Mouse (Mus musculus): ENCODE measurements around the gene Ablim1. TPM values are rescaled to one million over a fixed set of nuclear protein-coding genes. Genes with fewer than 3 reads are reported as not detected.

The Ablim1 gene
- polyA plus RNA-seq, 1 experiment: 12.2 TPM

DNA sequence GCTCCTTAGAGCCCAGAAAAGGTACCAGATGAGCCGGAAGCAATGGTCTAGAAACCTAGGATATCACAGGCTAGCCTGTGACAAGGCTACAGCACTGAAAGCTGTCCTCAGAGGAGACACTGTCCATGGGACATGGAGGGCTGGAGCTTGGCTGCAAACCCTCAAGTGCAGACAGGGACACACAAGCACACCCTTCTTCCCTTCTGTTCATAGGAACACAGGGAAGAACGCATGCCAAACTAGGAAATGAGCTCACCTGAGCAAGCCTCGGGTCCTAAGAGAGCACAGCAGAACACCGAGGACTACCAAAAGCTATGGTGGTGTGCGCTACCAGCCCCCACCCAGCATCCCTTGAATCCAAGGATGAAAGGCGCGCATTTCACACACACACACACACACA lies 262.7 kb downstream of the Ablim1 start:
- Histone ChIP-seq H3K4me1 (ENCODE audit: control insufficient read depth, insufficient read depth, low read length) (no peaks in the 10 kb centered on the region), H3K9me3 (replicated peaks; ENCODE audit: control insufficient read depth, insufficient read depth, low read length, poor library complexity, severe bottlenecking) (no peaks in the 10 kb centered on the region), H3K36me3 (ENCODE audit: control insufficient read depth, insufficient read depth, low read length, poor library complexity, severe bottlenecking) (no peaks in the 10 kb centered on the region), H3K4me3 (ENCODE audit: low read depth, low read length) (no peak overlapping the region), H3K27ac (ENCODE audit: insufficient read depth, low read length) (no peak overlapping the region), H3K27me3 (ENCODE audit: control insufficient read depth, insufficient read depth, low read length, poor library complexity, severe bottlenecking) (no peaks in the 10 kb centered on the region), H3K9ac (ENCODE audit: low read depth, poor library complexity, severe bottlenecking) (no peak overlapping the region)
- TF ChIP-seq POLR2A (IDR thresholded peaks at IDR 0.05; ENCODE audit: insufficient read depth, low read length) (no peak), CTCF (IDR thresholded peaks at IDR 0.05; ENCODE audit: low read depth, low read length) (no peak), EP300 (IDR thresholded peaks at IDR 0.05; ENCODE audit: insufficient read depth, low read depth, low read length) (no peak)

DNA sequence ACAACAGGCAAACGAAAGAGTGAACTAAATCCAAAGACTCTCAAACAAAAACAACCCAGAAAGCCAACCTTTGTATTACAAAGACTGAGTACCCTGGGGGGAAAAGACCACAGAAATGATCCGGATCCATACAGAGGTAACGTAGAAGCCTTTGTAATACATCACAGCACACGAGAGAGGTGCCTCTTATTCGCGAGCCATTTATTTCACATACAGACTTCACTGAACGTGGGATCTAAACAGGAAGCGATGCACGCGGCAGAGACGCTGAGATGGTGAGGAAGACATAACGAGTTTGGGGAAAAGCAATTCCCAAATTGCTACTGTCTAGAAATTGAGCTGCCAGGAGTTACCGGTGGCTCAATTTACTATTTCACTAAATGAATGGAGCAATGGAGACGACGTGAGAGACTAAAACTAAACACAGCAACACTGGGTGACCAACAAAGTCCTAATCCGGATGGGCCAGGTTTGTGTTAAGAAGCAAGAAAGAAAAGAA lies 265.1 kb downstream of the Ablim1 start:
- Histone ChIP-seq H3K36me3 (ENCODE audit: control insufficient read depth, insufficient read depth, low read length, poor library complexity, severe bottlenecking) (no peaks in the 10 kb centered on the region), H3K9ac (ENCODE audit: low read depth, poor library complexity, severe bottlenecking) (no peak overlapping the region), H3K27ac (ENCODE audit: insufficient read depth, low read length) (no peak overlapping the region), H3K4me3 (ENCODE audit: low read depth, low read length) (no peak overlapping the region), H3K27me3 (ENCODE audit: control insufficient read depth, insufficient read depth, low read length, poor library complexity, severe bottlenecking) (no peaks in the 10 kb centered on the region), H3K4me1 (ENCODE audit: control insufficient read depth, insufficient read depth, low read length) (no peaks in the 10 kb centered on the region), H3K9me3 (replicated peaks; ENCODE audit: control insufficient read depth, insufficient read depth, low read length, poor library complexity, severe bottlenecking) (no peaks in the 10 kb centered on the region)
- TF ChIP-seq CTCF (IDR thresholded peaks at IDR 0.05; ENCODE audit: low read depth, low read length): no peak
- no peak for TF ChIP-seq EP300 (IDR thresholded peaks at IDR 0.05; ENCODE audit: insufficient read depth, low read depth, low read length)
- no peak for TF ChIP-seq POLR2A (IDR thresholded peaks at IDR 0.05; ENCODE audit: insufficient read depth, low read length)

DNA sequence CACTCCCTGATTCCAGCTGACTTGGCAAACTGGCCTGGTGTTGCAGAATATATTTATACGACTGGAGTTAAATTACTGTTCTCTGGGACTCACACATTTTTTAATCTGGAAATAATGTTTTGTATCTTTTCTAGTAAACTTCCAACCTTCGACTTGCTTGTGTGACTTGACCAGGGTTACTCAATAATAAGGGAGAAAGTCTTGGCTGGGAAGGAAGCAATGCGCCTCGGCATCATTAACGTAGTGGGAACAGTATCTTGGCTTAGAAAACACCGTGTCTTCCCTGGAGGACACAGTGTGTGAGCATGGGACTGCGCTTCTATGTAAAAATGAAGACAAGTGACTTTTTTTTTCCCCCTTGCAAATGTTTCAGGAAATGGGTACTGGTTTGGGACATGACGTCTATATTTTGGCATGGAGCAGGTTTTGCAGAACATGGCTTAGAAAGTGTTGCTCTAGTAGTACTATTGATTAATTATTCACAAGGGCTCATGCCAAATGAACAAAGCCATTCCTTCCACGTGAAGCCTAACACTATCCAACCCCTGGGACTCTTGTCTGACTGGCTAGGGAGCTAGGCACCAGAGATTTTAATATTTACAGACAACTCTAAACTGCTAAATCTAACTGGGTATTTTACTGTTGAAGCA lies 266.9 kb downstream of the Ablim1 start:
- H3K27me3 ChIP-seq (ENCODE audit: control insufficient read depth, insufficient read depth, low read length, poor library complexity, severe bottlenecking): no peaks in the 10 kb centered on the region
- no peak overlapping the region for H3K9ac ChIP-seq (ENCODE audit: low read depth, poor library complexity, severe bottlenecking)
- TF ChIP-seq CTCF (IDR thresholded peaks at IDR 0.05; ENCODE audit: low read depth, low read length) (no peak), POLR2A (IDR thresholded peaks at IDR 0.05; ENCODE audit: insufficient read depth, low read length) (no peak), EP300 (IDR thresholded peaks at IDR 0.05; ENCODE audit: insufficient read depth, low read depth, low read length) (no peak)
- H3K9me3 ChIP-seq (replicated peaks; ENCODE audit: control insufficient read depth, insufficient read depth, low read length, poor library complexity, severe bottlenecking): no peaks in the 10 kb centered on the region
- H3K36me3 ChIP-seq (ENCODE audit: control insufficient read depth, insufficient read depth, low read length, poor library complexity, severe bottlenecking): no peaks in the 10 kb centered on the region
- no peaks in the 10 kb centered on the region for H3K4me1 ChIP-seq (ENCODE audit: control insufficient read depth, insufficient read depth, low read length)
- H3K4me3 ChIP-seq (ENCODE audit: low read depth, low read length): no peak overlapping the region
- H3K27ac ChIP-seq (ENCODE audit: insufficient read depth, low read length): no peak overlapping the region

DNA sequence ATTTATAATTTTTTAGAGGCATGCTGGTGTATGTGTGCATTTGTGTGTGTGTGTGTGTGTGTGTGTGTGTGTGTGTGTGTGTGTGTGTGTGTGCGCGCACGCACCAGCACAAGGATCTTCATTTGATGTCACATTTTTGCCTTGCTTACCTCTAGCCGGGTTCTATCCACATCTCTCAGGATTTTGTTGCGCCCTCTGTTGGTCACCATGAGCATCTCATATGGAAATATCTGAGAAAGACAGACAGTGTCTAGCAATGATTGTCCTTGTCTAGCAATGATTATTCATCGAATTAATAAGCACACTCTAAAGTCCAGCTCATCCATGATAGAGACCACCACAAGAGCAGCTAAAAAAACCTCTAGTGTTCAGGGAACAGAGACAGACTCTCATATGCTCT lies 275.5 kb downstream of the Ablim1 start:
- Histone ChIP-seq H3K27ac (ENCODE audit: insufficient read depth, low read length) (no peak overlapping the region), H3K9me3 (replicated peaks; ENCODE audit: control insufficient read depth, insufficient read depth, low read length, poor library complexity, severe bottlenecking) (no peaks in the 10 kb centered on the region)

DNA sequence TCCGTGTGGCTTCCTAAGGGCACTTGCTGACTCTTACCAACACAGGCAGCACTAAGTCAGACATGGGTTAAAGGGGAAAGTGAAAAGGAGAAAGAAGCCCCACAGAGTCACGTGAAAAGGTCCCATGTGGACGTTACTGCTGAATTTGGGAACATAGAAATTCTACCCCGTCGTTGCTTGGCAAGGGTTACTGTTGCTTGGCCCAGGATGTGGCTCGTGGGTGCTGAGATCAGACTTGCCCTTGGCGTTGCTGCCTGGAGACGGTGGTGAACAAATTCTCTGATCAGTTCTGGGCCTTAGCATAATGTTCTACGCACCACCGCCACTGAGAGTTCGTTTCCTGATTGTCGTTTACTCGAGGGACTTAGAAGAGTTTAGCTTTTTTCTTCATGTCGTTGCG lies 277.9 kb downstream of the Ablim1 start:
- no peaks in the 10 kb centered on the region for H3K27me3 ChIP-seq (ENCODE audit: control insufficient read depth, insufficient read depth, low read length, poor library complexity, severe bottlenecking)

More for the DNA sequence above, 275.5 kb downstream of the Ablim1 start:
- TF ChIP-seq POLR2A (IDR thresholded peaks at IDR 0.05; ENCODE audit: insufficient read depth, low read length) (no peak), EP300 (IDR thresholded peaks at IDR 0.05; ENCODE audit: insufficient read depth, low read depth, low read length) (no peak), CTCF (IDR thresholded peaks at IDR 0.05; ENCODE audit: low read depth, low read length) (peak; percentile 32)
- H3K36me3 ChIP-seq (ENCODE audit: control insufficient read depth, insufficient read depth, low read length, poor library complexity, severe bottlenecking): no peaks in the 10 kb centered on the region
- H3K9ac ChIP-seq (ENCODE audit: low read depth, poor library complexity, severe bottlenecking): no peak overlapping the region
- H3K4me1 ChIP-seq (ENCODE audit: control insufficient read depth, insufficient read depth, low read length): no peaks in the 10 kb centered on the region
- H3K27me3 ChIP-seq (ENCODE audit: control insufficient read depth, insufficient read depth, low read length, poor library complexity, severe bottlenecking): no peaks in the 10 kb centered on the region
- no peak overlapping the region for H3K4me3 ChIP-seq (ENCODE audit: low read depth, low read length)

DNA sequence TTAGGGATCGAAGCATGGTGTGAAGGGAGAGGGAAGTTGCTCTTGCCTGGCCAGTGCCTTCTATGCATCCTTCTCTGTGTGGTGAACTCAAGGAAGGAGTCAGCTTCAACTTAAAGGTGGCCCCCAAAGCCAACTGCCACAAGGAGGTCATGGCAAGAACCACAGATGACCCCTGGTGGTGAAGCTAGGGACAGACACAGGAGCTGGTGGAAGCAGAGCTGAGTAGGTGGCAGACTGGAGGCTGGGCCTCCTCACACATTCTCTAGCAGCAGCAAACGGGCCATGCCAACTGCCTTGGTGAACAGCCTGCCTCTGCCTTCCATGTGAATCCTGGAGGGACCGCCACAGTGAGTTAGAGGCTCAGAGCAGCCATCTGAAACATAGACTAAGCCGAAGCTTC lies 283.1 kb downstream of the Ablim1 start:
- no peak overlapping the region for H3K9ac ChIP-seq (ENCODE audit: low read depth, poor library complexity, severe bottlenecking)
- H3K4me3 ChIP-seq (ENCODE audit: low read depth, low read length): no peak overlapping the region
- no peaks in the 10 kb centered on the region for H3K9me3 ChIP-seq (replicated peaks; ENCODE audit: control insufficient read depth, insufficient read depth, low read length, poor library complexity, severe bottlenecking)
- TF ChIP-seq CTCF (IDR thresholded peaks at IDR 0.05; ENCODE audit: low read depth, low read length) (peak; percentile 76), EP300 (IDR thresholded peaks at IDR 0.05; ENCODE audit: insufficient read depth, low read depth, low read length) (no peak)
- no peaks in the 10 kb centered on the region for H3K27me3 ChIP-seq (ENCODE audit: control insufficient read depth, insufficient read depth, low read length, poor library complexity, severe bottlenecking)
- no peak overlapping the region for H3K27ac ChIP-seq (ENCODE audit: insufficient read depth, low read length)
- H3K36me3 ChIP-seq (ENCODE audit: control insufficient read depth, insufficient read depth, low read length, poor library complexity, severe bottlenecking): no peaks in the 10 kb centered on the region
- H3K4me1 ChIP-seq (ENCODE audit: control insufficient read depth, insufficient read depth, low read length): peaks cover 4% of the 10 kb centered on the region

More for the DNA sequence above, 277.9 kb downstream of the Ablim1 start:
- Histone ChIP-seq H3K36me3 (ENCODE audit: control insufficient read depth, insufficient read depth, low read length, poor library complexity, severe bottlenecking) (no peaks in the 10 kb centered on the region), H3K27ac (ENCODE audit: insufficient read depth, low read length) (no peak overlapping the region), H3K4me1 (ENCODE audit: control insufficient read depth, insufficient read depth, low read length) (no peaks in the 10 kb centered on the region), H3K9ac (ENCODE audit: low read depth, poor library complexity, severe bottlenecking) (no peak overlapping the region), H3K9me3 (replicated peaks; ENCODE audit: control insufficient read depth, insufficient read depth, low read length, poor library complexity, severe bottlenecking) (no peaks in the 10 kb centered on the region), H3K4me3 (ENCODE audit: low read depth, low read length) (no peak overlapping the region)
- TF ChIP-seq EP300 (IDR thresholded peaks at IDR 0.05; ENCODE audit: insufficient read depth, low read depth, low read length) (no peak), CTCF (IDR thresholded peaks at IDR 0.05; ENCODE audit: low read depth, low read length) (no peak), POLR2A (IDR thresholded peaks at IDR 0.05; ENCODE audit: insufficient read depth, low read length) (no peak)
